Mouse (Mus musculus) stomach, postnatal 0 days (tissue): Measurements from ENCODE around the gene Ear6.

ENCODE experiments used
- CTCF ChIP-seq: IDR thresholded peaks from 2 replicates; pipeline ENCODE4 v1.5.1; 2016; ENCODE audit warnings: antibody characterized with exemption, low read depth, mild to moderate bottlenecking, moderate library complexity
- EP300 ChIP-seq: optimal IDR thresholded peaks from 2 replicates; pipeline ENCODE3; 2016; ENCODE audit warnings: antibody characterized with exemption

DNA sequence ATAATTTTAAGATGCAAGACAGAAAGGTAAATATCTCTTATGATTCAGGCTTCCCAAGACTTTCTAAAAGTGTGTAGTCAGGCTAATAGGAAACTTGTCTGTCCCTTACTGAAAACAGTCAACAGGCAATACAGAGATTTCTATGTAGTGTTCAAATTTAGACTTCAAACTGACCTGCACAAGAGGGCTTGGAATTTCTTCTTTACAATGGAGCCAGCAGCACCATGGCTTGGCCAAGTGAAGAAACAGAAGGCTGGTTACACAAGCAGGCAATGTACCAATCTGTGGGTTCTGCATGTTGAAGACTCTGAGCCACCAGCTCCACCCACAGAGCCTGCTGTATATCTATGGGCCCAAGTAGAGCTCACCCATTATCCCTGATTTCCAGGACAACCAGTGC, at the start of gene Ear6:
- no peak for TF ChIP-seq CTCF
- no peak for TF ChIP-seq EP300
